Mouse (Mus musculus): ENCODE data around the gene Carmil3. TPM values are rescaled to one million over a fixed set of nuclear protein-coding genes. Genes with fewer than 3 reads are reported as not detected.
A peak's percentile ranks its signal among the peaks of the same experiment; 100 is the strongest.

Gene Carmil3
- polyA plus RNA-seq, 1 experiment: 178 TPM

- TF ChIP-seq POLR2A (IDR thresholded peaks at IDR 0.05; ENCODE audit: borderline replicate concordance, extremely low read depth, insufficient read depth, insufficient read length, poor library complexity, severe bottlenecking) (no peak), CTCF (IDR thresholded peaks at IDR 0.05; ENCODE audit: borderline replicate concordance, extremely low read depth, insufficient read depth, insufficient read length) (no peak)
- DNase-seq (ENCODE audit: low read depth): no peak
Observed at GRCm38 (mm10) chr14:55495509-55496240, 5.2 kb downstream of the Carmil3 start.

DNA sequence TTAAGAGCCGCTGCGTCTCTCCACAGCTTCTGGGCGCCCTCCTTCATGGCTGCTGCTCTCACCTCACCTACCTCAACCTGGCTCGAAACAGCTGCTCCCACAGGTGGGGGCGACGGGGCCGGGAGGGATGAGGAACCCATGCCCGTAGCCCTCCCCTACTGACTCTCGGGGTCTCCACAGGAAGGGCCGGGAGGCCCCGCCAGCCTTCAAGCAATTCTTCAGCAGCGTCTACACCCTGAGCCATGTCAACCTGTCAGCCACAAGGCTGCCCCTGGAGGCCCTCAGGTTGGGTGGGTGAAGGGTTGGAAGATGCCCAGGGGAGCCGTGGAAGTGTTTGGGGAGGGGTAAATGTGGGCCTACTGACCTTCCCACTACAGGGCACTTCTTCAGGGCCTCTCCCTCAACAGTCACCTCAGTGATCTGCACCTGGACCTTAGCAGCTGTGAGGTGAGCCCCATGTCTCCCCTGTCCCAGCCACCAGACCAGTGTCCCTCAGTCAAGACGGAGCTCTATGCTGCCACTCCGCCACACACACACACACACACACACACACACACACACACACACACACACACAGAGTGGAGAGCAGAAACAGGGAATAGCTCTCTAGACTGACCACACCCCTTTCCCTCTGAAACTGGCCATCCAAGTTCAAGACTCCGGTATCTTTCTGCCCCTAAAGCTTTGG lies 6.5 kb downstream of the Carmil3 start:
- no peak for DNase-seq (ENCODE audit: low read depth)
- TF ChIP-seq POLR2A (IDR thresholded peaks at IDR 0.05; ENCODE audit: borderline replicate concordance, extremely low read depth, insufficient read depth, insufficient read length, poor library complexity, severe bottlenecking): no peak
- no peak for TF ChIP-seq CTCF (IDR thresholded peaks at IDR 0.05; ENCODE audit: borderline replicate concordance, extremely low read depth, insufficient read depth, insufficient read length)

GRCm38 (mm10) chr14:55497449-55497821 lies 7.0 kb downstream of the Carmil3 start:
- no peak for TF ChIP-seq POLR2A (IDR thresholded peaks at IDR 0.05; ENCODE audit: borderline replicate concordance, extremely low read depth, insufficient read depth, insufficient read length, poor library complexity, severe bottlenecking)
- peak; percentile 99 for TF ChIP-seq CTCF (IDR thresholded peaks at IDR 0.05; ENCODE audit: borderline replicate concordance, extremely low read depth, insufficient read depth, insufficient read length)

DNA sequence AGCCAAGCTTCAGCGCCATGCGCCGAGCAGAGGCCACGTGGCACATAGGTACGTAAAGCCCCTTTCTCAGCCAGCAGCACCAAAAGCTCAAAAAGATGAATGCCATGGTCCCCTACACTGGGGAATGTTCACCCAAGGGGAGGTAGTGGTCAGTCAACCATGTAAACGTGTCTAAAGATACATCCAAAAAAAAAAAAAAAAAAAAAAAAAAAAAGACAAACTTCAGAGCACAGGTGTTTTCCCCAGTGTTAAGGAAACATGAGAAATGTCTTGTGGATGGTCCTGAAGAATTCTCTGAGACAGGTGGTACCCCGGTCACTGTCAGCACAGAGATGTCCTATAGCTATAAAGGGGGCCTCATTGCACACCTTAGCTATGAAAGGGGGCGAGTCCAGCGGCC lies 15.2 kb downstream of the Carmil3 start:
- TF ChIP-seq CTCF (IDR thresholded peaks at IDR 0.05; ENCODE audit: borderline replicate concordance, extremely low read depth, insufficient read depth, insufficient read length) (no peak), POLR2A (IDR thresholded peaks at IDR 0.05; ENCODE audit: borderline replicate concordance, extremely low read depth, insufficient read depth, insufficient read length, poor library complexity, severe bottlenecking) (no peak)
- no peak for DNase-seq (ENCODE audit: low read depth)

More at GRCm38 (mm10) chr14:55497449-55497821, 7.0 kb downstream of the Carmil3 start:
- DNase-seq (ENCODE audit: low read depth): peak; percentile 81

DNA sequence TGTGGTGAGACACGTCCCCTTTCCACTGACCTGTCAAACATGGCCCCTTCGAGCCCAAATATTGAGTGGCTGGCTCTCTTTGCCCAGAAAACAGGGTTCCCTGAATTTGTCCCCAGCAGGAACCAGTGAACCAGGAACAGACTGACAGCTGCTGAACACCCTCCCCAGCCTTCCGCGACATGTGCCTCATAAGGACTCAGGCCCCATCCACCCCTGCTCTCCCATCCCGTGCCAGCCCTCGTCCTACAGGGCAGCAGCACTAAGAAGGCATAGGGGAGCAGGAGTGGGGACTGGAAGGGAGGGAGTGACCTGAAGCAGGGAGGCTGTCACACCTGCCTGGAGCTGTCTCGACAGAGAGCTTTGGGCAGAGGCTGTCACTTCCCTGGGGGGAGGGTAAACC lies 17.4 kb downstream of the Carmil3 start:
- DNase-seq (ENCODE audit: low read depth): no peak

GRCm38 (mm10) chr14:55509540-55509939 lies 19.1 kb downstream of the Carmil3 start:
- no peak for DNase-seq (ENCODE audit: low read depth)
- TF ChIP-seq POLR2A (IDR thresholded peaks at IDR 0.05; ENCODE audit: borderline replicate concordance, extremely low read depth, insufficient read depth, insufficient read length, poor library complexity, severe bottlenecking) (no peak), CTCF (IDR thresholded peaks at IDR 0.05; ENCODE audit: borderline replicate concordance, extremely low read depth, insufficient read depth, insufficient read length) (no peak)

More for the DNA sequence above, 17.4 kb downstream of the Carmil3 start:
- TF ChIP-seq POLR2A (IDR thresholded peaks at IDR 0.05; ENCODE audit: borderline replicate concordance, extremely low read depth, insufficient read depth, insufficient read length, poor library complexity, severe bottlenecking) (no peak), CTCF (IDR thresholded peaks at IDR 0.05; ENCODE audit: borderline replicate concordance, extremely low read depth, insufficient read depth, insufficient read length) (no peak)

DNA sequence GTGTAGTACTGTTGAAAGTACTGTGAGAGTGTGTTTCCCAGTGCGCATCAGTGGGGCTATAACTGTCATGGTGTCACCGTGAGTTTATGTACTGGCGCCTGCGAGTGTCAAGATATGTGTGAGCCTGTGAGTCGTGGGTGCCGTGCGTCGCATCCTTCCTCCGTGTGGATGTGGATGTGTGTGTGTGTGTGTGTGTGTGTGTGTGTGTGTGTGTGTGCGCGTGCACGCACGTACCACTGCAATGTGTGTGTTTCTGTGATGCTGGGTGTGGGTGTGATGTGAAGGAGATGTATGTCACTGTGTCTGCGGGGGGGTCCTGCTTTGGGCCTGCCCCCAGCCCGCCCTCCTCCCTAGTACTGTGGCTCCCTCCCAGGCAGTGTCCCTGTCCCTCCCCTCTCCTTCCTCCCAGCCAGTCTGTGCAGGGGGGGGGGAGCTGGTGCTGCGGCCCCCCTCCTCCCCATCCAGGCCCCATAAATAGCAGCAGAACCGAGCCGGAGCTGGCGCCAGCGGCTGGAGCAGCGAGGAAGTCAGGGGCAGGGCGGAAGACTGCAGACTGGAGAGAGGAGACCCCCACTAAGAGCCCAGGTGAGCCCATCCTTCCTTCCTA lies 19.8 kb downstream of the Carmil3 start, which contains the start of gene Cpne6:
Gene Cpne6 (plus strand): TSS at position 321 of the 607 bp plus-strand sequence.
- peak; percentile 22 for DNase-seq (ENCODE audit: low read depth)
- TF ChIP-seq CTCF (IDR thresholded peaks at IDR 0.05; ENCODE audit: borderline replicate concordance, extremely low read depth, insufficient read depth, insufficient read length) (no peak), POLR2A (IDR thresholded peaks at IDR 0.05; ENCODE audit: borderline replicate concordance, extremely low read depth, insufficient read depth, insufficient read length, poor library complexity, severe bottlenecking) (no peak)

- TF ChIP-seq POLR2A (IDR thresholded peaks at IDR 0.05; ENCODE audit: borderline replicate concordance, extremely low read depth, insufficient read depth, insufficient read length, poor library complexity, severe bottlenecking) (no peak), CTCF (IDR thresholded peaks at IDR 0.05; ENCODE audit: borderline replicate concordance, extremely low read depth, insufficient read depth, insufficient read length) (no peak)
- DNase-seq (ENCODE audit: low read depth): peak; percentile 32
Observed at GRCm38 (mm10) chr14:55511037-55511436, 20.6 kb downstream of the Carmil3 start.

DNA sequence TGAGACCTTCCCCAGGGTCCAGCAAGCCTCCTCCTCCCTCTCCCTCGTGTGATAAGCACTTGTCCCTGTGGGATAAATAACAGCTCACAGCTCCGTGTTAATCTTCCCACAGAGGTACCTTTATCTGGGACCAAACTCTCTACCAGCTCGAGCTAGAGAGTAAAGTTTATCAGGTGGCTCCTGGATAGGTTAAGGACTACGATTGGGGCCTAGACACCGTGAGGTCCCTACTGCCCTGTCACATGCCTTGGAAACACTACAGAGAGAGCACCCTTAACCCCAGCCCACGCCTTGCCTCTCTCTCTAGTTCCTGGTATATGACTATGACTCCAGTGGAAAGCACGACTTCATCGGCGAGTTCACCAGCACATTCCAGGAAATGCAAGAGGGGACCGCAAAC lies 23.5 kb downstream of the Carmil3 start:
- no peak for TF ChIP-seq POLR2A (IDR thresholded peaks at IDR 0.05; ENCODE audit: borderline replicate concordance, extremely low read depth, insufficient read depth, insufficient read length, poor library complexity, severe bottlenecking)
- TF ChIP-seq CTCF (IDR thresholded peaks at IDR 0.05; ENCODE audit: borderline replicate concordance, extremely low read depth, insufficient read depth, insufficient read length): no peak
- DNase-seq (ENCODE audit: low read depth): no peak

- DNase-seq (ENCODE audit: low read depth): no peak
- TF ChIP-seq POLR2A (IDR thresholded peaks at IDR 0.05; ENCODE audit: borderline replicate concordance, extremely low read depth, insufficient read depth, insufficient read length, poor library complexity, severe bottlenecking): no peak
- TF ChIP-seq CTCF (IDR thresholded peaks at IDR 0.05; ENCODE audit: borderline replicate concordance, extremely low read depth, insufficient read depth, insufficient read length): no peak
Observed at GRCm38 (mm10) chr14:55515846-55516245, 25.4 kb downstream of the Carmil3 start.

- DNase-seq (ENCODE audit: low read depth): peak; percentile 79
- no peak for TF ChIP-seq CTCF (IDR thresholded peaks at IDR 0.05; ENCODE audit: borderline replicate concordance, extremely low read depth, insufficient read depth, insufficient read length)
- no peak for TF ChIP-seq POLR2A (IDR thresholded peaks at IDR 0.05; ENCODE audit: borderline replicate concordance, extremely low read depth, insufficient read depth, insufficient read length, poor library complexity, severe bottlenecking)
Observed at GRCm38 (mm10) chr14:55518897-55519296, 28.4 kb downstream of the Carmil3 start.
